Mouse (Mus musculus): ENCODE results near the gene Cep44.

- no peak for TF ChIP-seq CTCF (IDR thresholded peaks at IDR 0.05; ENCODE audit: low read depth, low read length)
- no peak for TF ChIP-seq POLR2A (IDR thresholded peaks at IDR 0.05; ENCODE audit: borderline replicate concordance, low read depth, low read length)
Observed at GRCm38 (mm10) chr8:56540706-56541105, 10.1 kb downstream of the Cep44 start.
